Mouse (Mus musculus) left cerebral cortex, postnatal 14 days (tissue): ENCODE results near the gene Rcbtb2. TPM values are rescaled to one million over a fixed set of nuclear protein-coding genes. Genes with fewer than 3 reads are reported as not detected.

Experiments used
- DNase-seq, 2 experiments: peaks; one replicate each; pipeline ENCODE4 v3.0.0; 2021 to 2022; ENCODE audit warnings: low spot score in 2 of 2, mixed read lengths in 1 of 2
- intact Hi-C: fragments of 180-260 bp; cut with DNase I; formaldehyde crosslinking; loops from one replicate; pipeline ENCODE4 v1.15.1; 2025
- total RNA-seq, 2 experiments: library from RNA; stranded (reverse); gene quantifications; 2 replicates each; pipeline ENCODE4 v1.2.3; 2021

The Rcbtb2 gene
- total RNA-seq, 2 experiments from 2014 or later: 20.5 to 22.8 TPM

DNA sequence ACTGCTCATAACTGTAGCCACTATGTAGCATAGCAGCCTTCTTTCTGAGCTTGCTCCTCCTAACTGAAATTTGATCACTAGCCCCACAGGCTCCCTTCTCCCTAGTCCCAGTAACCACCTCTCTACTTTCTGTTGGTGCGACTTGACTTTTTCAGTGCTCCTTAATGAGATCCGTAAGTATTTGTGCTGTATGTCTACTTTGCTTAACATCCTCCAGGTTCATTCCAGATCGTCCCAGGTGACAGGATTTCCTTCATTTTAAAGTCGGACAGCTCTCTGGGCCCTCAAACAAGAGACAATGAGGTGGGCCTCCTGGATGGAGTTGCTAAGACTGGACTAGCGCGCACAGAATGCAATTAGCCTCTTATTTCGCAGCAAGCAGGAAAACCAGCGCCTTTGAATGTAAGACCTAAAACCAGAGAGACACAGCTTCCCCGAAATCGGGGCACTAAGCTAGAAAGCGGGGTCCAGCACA is 19.6 kb downstream of the Rcbtb2 start:
- DNase-seq: no peak
- intact Hi-C loops: loop anchor here (5.0 kb wide), 1 partner anchor 95 kb away; the partner anchor contains the start of gene Lpar6

DNA sequence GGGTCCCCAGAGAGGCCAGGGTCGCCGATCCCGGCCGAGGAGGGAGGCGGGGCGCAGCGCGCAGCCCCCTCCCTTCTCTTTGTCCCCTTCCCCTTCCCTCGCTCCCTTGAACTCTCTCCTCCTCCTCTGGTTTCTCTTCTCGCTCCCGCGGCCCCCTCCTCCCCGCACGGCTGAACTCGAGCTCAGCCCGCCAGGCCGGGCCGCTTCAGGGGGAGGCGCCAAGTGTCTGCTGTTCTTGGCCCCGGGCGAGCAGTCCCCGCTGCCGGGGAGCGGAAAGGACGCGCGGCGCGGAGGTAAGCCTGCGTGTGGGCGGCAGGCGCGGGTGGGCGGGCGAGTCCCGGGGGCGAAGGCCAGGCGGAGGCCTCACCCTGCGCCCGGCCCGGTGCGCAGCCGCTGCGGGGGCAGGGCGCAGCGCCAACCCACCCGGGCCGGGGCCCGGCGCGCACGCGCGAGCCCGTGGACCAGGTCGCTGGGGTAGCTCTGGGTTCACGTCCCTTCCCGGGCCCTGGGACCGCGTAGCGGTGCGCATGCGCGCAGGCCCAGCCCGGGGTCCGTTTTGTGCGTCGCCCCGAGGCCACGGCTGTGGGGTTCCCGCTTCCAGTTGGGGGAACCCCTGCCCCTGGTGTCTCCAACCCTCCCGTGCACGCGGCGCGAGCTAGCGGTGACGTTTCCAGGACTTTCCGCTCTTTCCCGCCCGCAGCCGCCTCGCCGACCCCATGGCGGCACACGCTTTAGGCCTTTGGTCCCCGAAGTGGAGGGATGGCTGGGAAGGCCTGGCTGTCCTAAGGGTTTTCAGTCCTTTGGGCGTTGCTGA is 20.3 kb downstream of the Rcbtb2 start:
- peak; percentile 52 to 78 for DNase-seq

DNA sequence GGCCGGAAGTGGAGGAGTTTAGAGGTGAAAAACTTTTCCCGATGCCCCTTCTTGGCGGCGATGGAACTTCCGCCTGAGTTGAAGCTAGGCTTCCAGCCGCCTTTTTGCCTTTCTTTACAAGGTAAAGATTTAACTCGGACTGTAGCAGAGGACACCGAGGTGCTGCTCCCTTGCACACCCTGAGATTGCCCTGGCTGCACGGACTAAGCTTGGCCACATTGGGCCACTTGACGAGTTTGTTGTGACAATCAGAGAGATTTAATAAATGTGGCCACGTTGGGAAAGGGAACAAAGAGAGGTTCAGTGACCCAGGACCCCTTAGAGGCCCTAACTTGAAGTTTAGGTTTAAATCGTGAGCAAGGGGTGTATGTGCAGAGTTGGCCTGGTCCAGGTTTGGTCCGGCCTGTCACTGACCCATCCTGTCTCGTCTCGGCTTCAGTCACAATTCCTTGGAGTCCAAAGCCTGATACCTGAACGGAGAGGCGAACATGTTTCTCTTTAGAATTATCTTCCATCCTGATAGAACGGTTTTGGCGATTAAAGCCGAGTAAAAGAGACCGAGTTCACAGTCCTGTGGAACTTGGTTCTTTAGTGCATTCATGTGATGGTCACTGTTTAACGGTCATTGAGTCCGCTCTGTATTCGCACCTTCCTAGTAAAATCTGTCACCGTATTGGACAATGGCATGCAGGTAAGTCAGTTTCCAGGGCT is 21.0 kb downstream of the Rcbtb2 start:
- intact Hi-C loops: loop anchor here (5.0 kb wide), 1 partner anchor 93 kb away; the partner anchor contains the start of gene Lpar6
- no peak for DNase-seq

More for the DNA sequence above, 20.3 kb downstream of the Rcbtb2 start:
- intact Hi-C loops: loop anchor here (5.0 kb wide), 1 partner anchor 94 kb away; the partner anchor contains the start of gene Lpar6

DNA sequence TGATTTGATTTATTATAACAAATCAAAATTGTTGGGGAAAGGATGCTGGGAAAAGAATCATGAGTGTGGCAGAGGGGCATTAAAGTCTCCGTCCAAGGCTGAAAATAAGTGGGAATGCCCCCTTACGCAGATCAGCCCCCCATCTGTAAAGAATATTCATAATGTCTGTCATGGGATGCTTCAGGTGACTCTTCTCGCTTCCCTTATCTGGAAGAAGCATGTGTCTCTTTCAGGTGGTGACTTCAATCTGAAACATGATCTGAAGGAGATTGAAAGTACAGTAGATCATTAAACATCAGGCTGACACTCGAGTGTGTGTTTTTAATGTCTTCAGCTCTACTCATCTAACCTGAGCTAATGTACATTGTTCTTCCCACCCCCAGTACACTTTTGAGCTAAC is 22.7 kb downstream of the Rcbtb2 start:
- intact Hi-C loops: no loop called here

DNA sequence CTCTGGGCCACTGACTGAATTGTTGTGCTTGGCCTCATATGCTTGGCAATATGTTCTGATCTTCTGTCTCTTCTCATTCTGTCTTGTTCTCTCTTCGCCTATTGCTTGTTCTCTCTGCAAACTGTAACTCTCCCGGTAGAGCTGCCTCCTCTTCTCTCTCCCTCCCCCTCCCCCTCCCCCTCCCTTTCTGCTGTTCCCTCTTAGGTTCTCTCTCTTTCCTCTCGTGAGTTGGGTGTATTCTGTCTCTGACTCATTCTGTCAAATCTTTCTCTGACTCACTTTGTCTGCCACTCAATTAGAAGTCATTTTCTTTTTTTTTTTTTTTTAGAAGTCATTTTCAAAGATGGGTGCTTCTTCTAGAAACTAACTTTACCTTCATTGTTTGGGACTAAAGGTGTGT is 23.9 kb downstream of the Rcbtb2 start:
- DNase-seq: no peak
- intact Hi-C loops: no loop called here

More for the DNA sequence above, 22.7 kb downstream of the Rcbtb2 start:
- no peak for DNase-seq

DNA sequence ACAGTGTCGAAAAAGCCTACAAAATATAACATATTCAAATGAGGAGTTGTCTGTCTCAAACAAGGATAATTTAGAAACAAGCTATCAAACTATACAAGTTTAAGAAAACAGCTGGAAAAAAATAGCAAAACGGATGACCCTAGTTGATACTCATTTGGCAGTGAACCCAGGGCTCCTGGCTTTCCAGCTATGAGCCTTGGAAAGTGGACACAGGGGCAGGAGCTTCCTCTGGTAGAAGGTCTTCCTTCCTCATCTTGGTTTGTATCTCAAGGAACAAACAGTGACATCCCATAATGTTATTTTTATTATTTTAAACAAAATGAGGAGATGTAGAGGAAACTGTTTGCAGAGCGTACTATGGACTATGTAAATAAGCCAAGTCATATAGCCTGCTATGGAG is 25.3 kb downstream of the Rcbtb2 start:
- intact Hi-C loops: no loop called here
- DNase-seq: no peak

DNA sequence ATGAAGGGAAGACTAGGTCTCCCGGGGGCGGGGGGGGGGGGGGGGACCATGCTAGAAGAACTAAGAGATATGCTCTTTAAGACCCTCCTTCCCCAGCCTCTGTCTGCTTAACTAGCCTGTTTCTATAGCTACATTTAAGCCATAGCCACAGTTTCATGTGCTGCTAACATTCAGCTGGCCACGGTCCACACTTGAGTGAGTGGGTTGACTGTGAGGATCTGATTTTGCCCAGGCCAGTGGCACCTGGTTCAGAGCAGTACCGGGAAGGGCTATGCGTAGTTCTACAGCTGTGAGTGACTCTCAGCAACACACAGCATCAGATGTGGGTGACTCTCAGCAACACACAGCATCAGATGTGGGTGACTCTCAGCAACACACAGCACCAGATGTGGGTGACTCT is 38.5 kb downstream of the Rcbtb2 start:
- DNase-seq: peak; percentile 14 to 56

DNA sequence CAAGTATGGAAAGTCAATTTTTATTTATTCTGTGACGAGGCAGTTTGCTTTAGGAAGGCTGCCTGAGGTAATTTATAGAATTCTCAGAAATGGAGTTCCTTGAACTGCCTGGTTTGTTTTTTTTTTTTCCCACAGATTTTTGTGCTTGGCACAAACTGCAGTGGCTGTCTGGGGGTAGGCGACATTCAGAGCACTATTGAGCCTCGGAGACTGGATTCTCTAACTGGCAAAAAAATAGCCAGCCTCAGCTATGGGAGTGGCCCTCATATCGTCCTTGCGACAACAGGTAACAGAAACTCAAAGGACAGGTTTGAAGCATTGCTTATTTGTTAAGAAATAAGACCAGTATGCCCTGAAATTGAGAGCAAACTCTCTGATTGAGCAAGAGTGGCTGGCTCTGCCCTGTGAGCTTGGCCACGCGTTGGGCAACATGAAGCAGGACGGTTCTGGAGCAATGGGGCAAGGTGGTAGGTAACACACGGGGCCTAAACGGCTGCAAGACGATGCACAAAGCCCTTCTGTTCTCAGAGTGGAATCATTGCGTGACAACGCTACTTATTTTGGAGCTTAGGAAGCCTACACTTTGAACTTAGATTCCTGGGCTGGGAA is 39.5 kb downstream of the Rcbtb2 start:
- DNase-seq: no peak
- intact Hi-C loops: no loop called here

More for the DNA sequence above, 38.5 kb downstream of the Rcbtb2 start:
- intact Hi-C loops: no loop called here

DNA sequence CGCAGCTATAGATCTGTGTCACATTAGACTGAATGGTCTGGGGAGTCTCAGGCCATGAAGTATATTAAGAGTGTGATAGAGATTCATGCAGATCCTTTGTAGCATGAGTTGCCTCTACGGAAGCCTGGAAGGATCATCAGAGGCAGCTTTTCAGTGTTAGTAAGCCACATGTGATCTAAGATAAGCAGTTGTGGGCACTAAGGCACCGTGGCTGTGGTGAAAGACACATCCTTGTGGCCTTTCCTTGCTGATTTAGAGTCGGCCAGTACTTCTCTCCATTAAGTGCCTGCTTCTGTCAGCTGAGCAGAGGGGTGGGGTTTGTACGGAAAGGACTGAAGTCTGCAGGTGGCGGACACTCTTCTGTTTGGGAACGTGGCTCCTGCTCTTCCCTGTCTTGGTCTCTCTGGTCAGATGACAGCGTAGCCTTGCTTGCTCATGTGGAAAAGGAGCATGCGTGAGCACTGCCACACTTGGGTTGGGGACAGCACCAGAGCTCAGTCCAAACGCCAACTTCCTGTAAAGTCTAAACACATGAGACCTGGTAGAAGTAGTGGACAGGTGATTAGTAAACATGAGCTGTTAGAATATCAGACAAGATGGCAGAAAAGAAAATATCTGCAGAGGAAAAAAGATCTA is 40.6 kb downstream of the Rcbtb2 start:
- DNase-seq: no peak
- intact Hi-C loops: no loop called here

DNA sequence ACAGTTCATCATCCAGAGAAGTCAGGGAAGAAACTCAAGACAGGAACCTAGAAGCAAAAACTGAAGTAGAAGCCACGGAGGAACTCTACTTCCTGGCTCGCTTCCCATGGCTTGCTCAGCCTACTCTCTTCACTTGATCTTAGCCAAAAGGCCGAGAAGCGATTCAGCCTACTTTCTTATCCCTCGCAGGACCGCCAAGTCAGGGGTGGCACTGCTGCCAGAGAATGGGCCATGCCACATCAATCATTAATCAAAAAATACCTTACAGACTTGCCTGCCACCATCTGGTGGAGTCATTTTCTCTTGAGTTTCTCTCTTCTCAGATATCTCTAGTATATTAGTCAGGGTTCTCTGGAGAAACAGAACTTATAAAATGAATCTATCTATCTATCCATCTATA is 42.3 kb downstream of the Rcbtb2 start:
- intact Hi-C loops: no loop called here
- no peak for DNase-seq

DNA sequence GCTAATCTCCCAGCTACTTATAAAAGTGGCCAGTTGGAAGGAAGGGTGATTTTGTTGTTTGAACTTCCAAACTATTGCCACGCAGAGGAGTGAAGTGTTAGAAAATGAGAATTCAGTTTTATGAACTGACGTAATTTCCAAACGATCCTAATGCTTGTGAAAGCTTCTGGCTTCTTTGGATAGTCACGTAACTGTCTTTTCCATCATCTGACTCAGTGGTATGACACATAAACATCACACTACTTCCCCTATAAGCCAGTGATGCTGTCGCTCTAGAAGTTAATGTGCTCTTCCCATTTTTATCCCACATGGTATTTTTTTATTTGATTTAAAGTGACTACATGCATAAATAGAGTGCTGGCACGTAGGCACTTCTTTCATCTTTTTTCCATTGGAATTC is 45.8 kb downstream of the Rcbtb2 start:
- intact Hi-C loops: no loop called here

DNA sequence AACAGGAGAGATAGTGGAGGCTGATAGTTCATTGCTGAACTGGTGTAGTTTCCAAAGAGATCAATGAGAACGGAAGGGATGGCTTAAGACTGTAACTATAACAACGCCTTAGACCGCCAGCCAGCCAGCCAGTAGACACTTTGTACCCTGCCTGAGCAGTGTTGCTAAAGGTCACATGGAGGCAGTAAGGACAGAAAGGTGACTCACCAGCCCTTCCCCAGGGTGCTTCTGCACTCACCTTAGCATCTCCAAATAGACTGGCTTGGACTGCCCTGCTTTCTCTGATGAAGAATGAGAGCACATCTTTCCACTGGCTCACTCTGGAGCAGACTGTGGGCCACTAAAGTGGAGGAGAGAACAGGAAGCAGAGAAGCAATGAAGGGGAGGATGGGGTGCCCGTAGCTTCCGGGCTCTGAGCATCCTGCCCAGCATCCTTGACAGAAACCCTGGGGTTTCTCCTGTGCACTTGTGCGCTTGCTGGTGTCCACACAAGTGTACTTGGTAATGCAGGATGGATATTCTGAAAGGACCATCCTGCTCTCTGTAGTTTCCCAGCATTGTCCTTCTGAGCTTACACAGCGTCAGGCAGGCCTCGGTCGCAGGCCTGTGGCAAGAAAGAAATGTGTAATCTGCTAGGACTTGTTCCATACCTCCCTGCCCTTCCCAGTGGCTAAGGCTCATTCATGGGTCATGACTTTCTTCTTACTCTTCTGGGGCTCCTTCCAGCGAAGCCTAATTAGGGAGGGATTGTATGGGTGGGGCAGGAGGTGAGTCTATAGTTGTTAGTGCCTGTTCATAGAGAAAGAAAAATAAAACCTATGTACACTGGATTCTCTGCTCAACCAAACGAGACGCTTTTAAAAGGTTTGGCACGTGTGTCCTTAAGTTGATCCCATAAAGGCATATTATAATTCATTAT is 47.3 kb downstream of the Rcbtb2 start:
- DNase-seq: no peak
- intact Hi-C loops: no loop called here

More for the DNA sequence above, 45.8 kb downstream of the Rcbtb2 start:
- no peak for DNase-seq

DNA sequence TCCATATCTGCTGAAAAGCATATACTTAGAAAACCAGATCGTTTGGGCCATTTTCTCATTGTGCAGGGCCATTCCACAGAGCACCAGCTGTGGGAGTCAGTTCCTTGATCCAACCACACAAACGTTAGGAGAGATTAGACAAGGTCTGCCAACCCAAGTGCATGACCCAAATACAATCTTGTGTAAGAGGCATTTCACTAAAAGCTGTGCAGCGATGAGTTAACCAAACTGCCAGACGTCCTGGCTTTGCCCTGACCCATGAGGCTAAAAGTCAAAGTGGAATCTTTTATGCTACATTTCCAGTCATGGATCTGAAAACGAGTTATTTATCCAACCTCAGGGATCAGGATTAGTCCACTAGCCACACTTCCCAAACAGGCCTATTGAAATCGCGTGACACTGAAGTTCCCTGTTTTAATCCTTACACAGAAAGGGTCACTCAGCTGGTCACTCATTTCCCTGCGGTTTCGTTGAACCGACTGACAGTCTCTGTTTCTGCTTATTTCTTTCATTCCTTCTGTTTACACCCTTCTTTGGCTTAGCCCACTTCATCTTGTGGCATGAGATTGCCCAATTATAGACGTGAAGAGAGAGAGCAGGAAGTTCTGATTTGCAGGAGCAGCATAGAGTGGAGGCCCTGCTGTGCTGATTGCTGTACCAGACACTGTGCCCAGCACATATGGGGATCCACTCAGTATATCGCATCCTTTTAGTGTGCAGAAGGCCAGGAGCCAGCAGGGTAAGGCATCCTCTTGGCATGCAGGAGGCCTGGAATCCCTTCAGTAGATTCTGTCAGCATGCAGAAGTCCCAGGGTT is 49.6 kb downstream of the Rcbtb2 start:
- intact Hi-C loops: no loop called here
- no peak for DNase-seq

DNA sequence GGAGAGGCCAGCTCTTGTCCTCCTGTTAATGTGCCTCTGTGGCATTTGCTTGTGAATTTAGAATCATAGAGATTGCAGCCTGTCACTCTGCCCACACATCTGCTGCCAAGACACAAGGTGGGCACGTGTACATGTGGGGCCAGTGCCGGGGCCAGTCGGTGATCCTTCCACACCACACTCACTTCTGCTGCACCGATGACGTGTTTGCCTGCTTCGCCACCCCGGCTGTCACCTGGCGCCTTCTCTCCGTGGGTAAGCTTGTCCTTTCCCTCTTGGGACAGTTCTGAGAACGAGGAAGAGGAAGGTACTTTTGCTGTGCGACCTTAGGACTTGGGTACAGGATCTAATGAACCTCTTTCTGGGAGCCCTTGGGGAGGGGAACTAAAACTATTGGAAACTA is 50.8 kb downstream of the Rcbtb2 start:
- no peak for DNase-seq
- intact Hi-C loops: no loop called here

DNA sequence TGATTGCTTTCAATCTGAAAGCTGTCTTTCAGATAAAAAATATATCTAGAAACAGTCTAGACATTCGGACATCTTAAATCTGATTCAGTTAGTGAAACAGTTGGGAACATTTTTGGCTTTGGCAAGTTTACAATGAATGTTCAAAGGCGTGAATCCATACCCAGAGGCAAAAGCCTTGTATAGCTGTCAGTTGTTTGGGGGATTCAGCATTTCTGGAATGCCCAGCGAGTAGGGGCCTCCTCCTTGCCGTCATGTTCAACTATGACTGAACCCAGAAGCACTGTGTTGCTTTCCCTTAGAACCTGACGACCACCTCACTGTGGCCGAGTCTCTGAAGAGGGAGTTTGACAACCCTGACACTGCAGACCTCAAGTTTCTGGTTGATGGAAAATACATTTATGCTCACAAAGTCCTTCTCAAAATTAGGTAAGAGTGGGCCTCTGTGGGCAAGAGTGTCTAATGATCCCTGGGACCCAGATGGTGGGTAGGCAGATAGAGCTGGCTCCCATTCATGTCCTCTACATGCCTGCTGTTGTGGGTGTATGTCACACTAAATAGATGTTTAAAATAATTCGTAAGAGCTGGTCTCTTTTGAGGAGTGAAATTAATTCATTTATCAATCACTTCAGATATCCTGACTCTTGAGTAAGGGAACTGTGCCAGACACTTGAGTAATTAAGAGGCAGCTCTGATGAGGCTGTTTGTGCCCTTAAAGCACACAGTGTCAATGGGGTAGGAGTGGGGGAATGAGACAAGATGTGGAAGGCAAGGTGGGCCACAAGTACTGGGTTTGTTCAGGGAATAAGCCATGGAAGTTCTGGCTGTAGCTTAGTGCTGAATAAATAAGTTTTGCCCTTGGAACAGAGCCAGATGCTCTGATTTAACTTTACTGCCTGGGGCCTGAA is 51.5 kb downstream of the Rcbtb2 start:
- DNase-seq: peak in 1 of 2 experiments; percentile 25
- intact Hi-C loops: no loop called here

DNA sequence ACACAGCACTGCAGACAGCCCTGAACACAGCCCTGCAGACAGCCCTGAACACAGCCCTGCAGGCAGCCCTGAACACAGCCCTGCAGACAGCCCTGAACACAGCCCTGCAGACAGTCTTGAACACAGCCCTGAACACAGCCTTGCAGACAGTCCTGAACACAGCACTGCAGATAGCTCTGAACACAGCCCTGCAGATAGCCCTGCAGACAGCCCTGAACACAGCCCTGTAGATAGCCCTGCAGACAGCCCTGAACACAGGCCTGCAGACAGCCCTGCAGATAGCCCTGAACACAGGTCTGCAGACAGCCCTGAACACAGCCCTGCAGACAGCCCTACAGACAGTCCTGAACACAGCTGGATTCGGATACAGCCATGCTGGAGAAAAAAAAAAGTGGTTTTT is 52.2 kb downstream of the Rcbtb2 start:
- DNase-seq: no peak
- intact Hi-C loops: no loop called here

DNA sequence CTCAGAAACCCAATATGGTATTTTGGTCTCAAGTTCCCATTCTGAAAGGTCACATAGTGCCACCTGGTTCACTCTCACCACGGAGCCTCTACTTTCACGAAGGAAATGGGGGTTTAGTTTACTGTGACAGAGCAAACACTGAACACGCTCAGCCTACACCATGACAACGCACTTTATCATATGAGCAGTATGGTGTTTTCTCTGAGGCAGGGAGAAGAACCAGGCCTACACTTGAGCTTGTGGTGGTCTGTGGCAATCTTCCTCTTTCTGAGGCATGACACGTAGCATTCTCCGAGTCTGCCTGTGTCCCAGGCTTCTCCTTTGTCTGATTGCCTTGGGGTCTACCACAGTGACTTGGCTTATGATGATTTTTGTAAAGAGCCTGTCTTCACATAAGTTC is 53.0 kb downstream of the Rcbtb2 start:
- intact Hi-C loops: no loop called here

More for the DNA sequence above, 53.0 kb downstream of the Rcbtb2 start:
- DNase-seq: no peak
